Mouse (Mus musculus) heart, adult 18-20 months (tissue): ENCODE measurements around the gene Rnd1. TPM values are rescaled to one million over a fixed set of nuclear protein-coding genes. Genes with fewer than 3 reads are reported as not detected.

Experiments used
- DNase-seq, 2 experiments: peaks; one replicate each; pipeline ENCODE4 v3.0.0; 2021 to 2022; ENCODE audit warnings: mixed read lengths in 1 of 2
- total RNA-seq, 2 experiments: library from RNA; stranded (reverse); gene quantifications; 2 replicates each; pipeline ENCODE4 v1.2.3; 2021

The Rnd1 gene
- total RNA-seq, 2 experiments from 2014 or later = 0.77 to 1.3 TPM

- no peak for DNase-seq
Observed at GRCm38 (mm10) chr15:98636517-98636916, 40.7 kb downstream of the Rnd1 start.

- DNase-seq = no peak
Observed at GRCm38 (mm10) chr15:98635291-98635841, 41.9 kb downstream of the Rnd1 start.

GRCm38 (mm10) chr15:98634541-98635081 is 42.6 kb downstream of the Rnd1 start:
- peak; percentile 84 to 85 for DNase-seq

- no peak for DNase-seq
Observed at GRCm38 (mm10) chr15:98633822-98634470, 43.3 kb downstream of the Rnd1 start.

DNA sequence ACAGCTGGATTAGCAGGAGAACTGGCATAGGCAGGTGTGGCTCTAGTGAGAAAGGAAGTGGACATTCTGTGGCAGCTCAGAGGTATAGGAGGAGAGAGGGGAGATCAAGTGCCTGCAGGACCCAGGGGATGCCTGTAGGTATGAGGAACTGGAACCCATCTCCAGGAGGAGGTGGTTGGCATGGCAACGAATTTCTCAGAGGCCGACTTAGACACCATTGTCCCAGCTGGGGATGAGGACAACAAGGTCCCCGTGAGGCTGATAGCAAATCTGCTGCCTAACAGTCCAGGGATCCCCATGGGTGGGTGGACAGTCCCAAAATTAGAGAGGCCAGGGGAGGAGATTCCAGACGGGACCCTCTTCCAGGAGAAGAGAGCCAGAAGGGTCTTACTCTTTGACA is 44.3 kb downstream of the Rnd1 start:
- DNase-seq = no peak

DNA sequence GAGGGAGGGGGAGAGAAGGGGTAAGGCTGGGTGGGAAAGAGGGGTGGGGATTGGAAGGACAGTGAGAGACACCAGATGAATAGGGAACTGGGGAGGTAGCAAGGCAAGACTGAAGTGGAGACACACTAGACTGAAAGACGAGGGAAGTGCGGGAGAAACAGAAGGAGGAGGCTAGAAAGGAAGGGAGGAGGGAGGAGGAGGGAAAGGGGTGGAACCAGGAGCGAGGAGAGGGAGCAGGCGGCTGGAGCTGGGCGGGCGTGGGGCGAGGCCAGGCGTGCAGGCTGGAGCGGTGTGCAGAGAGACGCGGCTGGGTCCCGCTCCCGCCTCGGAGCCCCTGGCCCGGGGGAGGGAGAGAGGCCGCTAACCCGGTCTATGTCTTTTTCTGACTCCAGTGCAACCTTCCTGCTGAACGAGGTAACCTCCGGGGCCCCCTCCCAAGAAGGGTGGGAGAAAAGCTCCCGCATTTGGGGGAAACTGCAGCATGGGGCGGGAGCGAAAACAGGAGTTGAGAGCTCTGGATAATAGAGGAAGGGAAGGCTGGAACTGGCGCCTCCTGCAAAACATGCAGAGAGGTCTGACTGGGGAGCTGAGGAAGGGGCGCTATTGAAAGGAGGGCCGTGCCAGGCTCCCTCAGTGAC is 45.0 kb downstream of the Rnd1 start:
- peak; percentile 69 to 73 for DNase-seq

- DNase-seq = peak; percentile 46 to 67
Observed at GRCm38 (mm10) chr15:98631493-98631892, 45.8 kb downstream of the Rnd1 start.

DNA sequence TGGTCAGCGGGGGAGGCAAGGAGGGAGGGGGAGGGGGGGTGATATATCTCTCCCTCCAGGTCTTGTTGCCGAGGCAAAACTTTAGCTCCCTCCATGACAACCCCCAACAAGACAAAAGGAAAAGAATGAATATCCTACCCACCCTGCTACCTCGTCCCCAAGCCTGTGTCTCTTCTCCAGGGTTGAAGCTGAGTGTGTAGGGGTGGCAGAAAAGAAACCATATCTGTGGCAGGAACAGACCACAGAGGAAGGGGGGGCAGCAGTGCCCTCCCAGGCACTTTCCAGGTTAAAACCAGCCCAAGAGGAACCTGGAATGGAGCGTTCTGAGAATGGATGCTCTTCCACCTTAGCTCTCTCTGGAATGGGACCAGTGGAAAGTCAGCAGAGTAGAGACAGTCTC is 46.7 kb downstream of the Rnd1 start, which contains the start of gene Cacnb3:
Gene Cacnb3 (plus strand): TSS at position 301 of the 400 bp plus-strand sequence.
- no peak for DNase-seq

GRCm38 (mm10) chr15:98629464-98629863 is 47.8 kb downstream of the Rnd1 start:
- DNase-seq = no peak

DNA sequence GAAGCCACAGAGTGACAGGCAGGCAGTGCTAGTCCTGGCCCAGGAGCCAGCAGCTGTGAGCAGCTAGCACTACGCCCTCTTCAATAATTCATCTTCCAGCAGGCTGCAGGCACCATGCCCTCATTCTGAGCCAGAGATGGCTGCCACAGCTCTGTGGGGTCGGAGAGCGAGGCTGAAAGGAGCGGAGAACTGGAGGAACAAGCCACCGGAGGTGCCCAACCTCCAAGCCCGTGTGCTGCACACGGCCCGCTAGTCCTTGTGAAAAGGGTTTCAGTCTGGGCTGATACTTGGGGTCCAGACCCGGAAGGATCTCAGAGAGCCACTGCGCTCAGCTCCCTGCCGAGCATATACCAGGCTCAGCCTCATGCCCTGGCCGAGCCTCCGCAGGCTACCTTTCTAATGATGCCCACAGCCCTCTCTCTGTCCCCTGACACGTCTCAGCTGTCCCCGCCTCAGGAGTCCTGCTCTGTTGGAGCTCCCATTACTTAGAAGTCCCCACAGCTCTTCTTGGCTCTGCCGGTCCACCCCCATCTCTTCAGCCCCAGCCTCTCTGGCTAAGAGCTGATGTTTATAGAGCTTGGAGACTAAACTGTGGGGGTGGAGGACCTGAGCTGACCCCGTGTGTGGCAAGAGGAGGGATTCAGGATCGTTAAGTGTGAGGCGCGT is 48.5 kb downstream of the Rnd1 start:
- no peak for DNase-seq

DNA sequence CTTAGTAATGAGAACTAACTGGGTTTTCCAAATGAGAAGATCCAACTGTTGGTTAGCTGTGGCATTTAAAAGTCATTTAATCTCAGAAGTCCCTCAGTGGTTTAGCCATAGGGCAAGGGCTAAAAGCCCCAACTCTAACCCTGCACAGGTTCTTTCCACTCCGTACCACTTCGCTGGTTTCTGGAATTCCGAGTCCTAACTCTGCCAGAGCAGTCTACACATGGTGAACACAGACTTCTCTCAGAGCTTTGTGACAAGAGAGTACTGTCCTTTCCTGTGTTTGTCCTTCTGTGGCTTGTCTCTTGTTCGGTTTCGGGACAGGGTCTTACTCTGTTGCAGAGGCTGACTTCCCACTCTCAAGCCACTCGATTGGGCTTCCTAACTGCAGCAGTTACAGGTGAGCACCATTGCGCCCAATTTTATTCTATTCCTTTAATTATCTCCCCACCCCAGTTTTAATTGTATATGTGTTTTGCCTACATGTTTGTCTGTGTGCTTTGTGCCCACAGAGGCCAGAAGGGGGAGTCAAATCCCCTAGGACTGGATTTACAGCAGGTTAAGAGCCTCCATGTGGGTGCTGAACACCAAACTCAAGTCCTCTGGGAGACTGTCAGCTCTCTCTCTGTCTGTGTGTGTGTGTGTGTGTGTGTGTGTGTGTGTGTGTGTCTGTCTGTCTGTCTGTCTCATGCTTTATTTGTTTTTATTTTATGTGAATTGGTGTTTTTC is 50.6 kb downstream of the Rnd1 start:
- no peak for DNase-seq

DNA sequence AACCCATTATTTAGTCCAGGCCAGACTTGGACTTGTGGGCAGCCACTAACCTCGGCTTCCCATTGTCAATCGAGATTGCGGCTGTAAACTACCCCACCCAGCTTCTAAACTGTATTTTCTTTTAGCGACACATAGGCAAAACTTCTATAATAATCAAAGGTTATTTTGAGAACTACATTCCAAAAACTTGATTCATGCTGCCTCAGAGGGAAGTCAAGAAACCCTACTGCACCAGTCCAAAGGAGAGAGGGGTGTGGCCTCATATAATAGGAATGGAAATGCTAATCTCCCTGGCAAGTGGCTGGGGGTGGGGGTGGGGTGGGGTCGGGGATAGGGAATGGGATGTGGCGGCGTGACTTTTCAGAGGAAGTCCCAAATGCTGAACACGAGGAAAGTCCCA is 51.2 kb downstream of the Rnd1 start:
- DNase-seq = no peak

DNA sequence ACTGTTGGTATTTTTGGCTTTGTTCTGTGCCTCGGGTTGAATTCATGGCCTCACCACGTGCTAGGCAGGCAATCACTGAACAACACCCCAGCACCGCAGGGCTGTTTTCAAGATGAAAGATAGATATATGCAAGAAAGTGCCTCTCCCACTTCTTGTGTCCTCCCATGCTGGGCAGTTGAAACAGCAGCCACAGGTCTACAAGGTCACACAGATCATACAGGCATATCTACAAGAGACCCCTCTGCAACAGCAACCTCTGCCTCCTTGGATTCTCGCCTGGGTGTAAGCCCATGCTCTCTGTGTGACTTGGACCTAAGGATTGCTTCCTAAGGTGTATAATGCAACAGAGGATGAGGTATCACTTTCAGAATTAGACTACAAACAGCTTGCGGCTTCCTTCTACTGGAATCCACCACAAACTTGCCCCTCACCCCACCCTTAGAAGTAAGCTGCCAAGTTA is 53.9 kb downstream of the Rnd1 start:
- no peak for DNase-seq

DNA sequence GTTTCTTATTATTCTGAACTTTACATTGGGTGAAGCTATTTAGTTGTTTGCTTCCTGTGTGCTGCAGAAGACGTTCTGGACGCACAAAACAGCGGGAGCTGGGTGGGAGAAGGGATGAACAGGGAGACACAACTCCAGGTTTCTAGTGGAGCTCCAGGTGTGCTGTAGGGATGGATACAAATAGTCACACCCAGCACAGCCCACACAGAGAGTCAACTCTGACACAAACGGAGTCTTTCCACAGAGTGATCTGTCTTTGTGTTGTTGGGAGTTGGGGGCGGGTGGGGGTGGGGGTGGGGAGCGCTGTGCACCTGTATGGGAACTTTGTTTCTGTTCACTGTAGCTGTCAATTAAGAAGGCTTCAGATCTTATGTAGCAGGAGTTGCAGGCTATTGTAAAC is 54.5 kb downstream of the Rnd1 start:
- DNase-seq = no peak

DNA sequence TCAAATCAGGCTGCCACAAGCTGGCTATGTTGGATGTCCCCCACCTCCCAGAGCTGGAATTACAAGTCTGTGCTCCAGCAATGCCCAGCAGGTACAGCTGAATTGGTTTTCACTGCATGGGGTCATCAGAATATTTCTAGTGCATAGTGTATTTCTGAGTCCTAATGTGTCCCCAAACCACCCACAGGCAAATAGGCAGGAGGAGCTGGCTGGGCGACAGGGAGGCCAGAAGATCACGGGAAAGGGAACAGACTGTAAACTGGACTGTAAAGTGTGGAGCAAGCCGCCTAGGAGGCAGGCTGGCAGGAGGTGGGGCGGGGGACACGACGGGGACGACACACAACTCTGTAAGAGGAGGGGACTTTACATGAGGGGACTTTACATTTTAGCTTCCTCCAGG is 55.1 kb downstream of the Rnd1 start:
- DNase-seq = no peak

DNA sequence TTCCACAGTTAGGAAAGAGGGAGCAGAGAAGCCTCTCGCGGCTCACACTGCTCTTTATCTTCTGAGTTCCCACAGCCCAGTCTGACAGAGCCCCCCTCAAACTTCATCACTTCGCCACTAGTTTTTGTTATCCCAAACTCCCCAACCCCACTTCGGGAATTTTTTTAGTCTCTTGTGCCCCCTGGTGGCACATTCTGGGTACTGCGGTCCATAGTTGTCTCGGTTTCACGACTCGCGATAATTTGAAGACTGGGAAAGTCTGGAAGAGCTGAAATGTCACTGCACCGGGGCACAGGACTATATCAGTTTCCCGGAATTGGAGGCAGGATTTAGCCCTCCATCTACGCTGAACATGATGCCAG is 60.1 kb downstream of the Rnd1 start:
- DNase-seq = peak; percentile 63 to 96

- peak in 1 of 2 experiments; percentile 42 for DNase-seq
Observed at GRCm38 (mm10) chr15:98616362-98617175, 60.7 kb downstream of the Rnd1 start.

DNA sequence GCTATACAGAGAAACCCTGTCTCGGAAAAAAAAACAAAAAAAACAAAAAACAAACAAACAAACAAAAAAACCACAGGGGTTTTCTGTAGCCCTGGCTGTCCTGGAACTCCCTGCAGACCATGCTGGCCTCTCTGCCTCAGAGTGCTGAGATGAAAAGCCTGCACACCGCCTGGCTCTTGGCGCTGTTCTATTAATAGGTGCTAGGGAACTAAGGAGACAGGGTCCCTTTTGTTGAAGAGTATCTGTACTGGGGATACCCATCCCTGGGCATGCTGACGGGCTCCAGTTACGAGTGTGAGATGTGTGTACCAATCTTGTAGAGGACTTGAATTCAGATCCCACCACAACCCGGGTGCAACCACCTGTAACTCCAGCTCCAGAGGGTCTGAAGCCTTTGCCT is 61.5 kb downstream of the Rnd1 start:
- DNase-seq = no peak

GRCm38 (mm10) chr15:98614971-98615370 is 62.3 kb downstream of the Rnd1 start:
- no peak for DNase-seq

DNA sequence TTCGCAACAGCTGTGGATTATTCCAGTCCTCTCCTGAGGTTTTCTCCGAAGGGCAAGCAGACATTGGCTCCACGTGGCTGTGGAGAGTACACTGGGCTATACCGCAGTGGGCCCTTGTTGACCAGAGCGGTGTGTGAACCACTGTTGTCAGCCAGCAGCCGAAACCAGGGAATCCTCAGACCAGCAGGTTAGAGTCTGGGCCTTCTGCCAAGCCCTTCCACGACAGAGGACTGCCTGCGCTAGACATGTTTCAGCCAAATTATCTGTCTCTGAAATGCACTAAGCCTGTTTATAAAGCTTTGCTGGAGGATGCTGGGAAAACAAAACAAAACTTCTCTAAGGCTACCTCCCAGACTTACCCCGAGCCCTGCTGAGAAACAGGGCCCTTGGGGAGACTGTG is 62.7 kb downstream of the Rnd1 start:
- DNase-seq = peak in 1 of 2 experiments; percentile 48
